In genomic region chr11:8826046-8826445, GRCm38 (mm10) we compare ENCODE assay signal across 14 mouse cellular contexts.
"Had no signal": no experiment of that assay in that cellular context is flagged by ENCODE, and none has a peak within 500 bp of the region (broad histone marks: within the 10 kb centered on the region; RNA-seq: fewer than 3 reads in every experiment).

No protein-coding gene starts in this region.

- H3K36me3 ChIP-seq: limb, embryonic 15.5 days; liver, embryonic 13.5 days; lung, embryonic 15.5 days; neural tube, embryonic 15.5 days had no signal

- H3K9ac ChIP-seq: limb, embryonic 15.5 days; liver, embryonic 13.5 days; liver, postnatal 0 days; lung, embryonic 15.5 days; neural tube, embryonic 15.5 days had no signal

- H3K27me3 ChIP-seq: limb, embryonic 15.5 days; liver, embryonic 13.5 days; lung, embryonic 15.5 days; neural tube, embryonic 15.5 days had no signal

- H3K4me1 ChIP-seq: liver, embryonic 13.5 days; neural tube, embryonic 15.5 days had no signal

- H3K4me3 ChIP-seq: layer of hippocampus, adult 2 months; limb, embryonic 15.5 days; liver, embryonic 13.5 days; lung, embryonic 15.5 days; myocyte; neural tube, embryonic 15.5 days had no signal

- DNase-seq: kidney, postnatal 10 days; kidney, postnatal 4 days; left cerebral cortex, postnatal 4 days; liver, embryonic 13.5 days; midbrain, embryonic 14.5 days; right cerebral cortex, adult 18-20 months; thymus, postnatal 4 days had no signal

- H3K27ac ChIP-seq: layer of hippocampus, adult 2 months; limb, embryonic 15.5 days; liver, embryonic 13.5 days; lung, embryonic 15.5 days; neural tube, embryonic 15.5 days; stomach, postnatal 0 days had no signal

- H3K9me3 ChIP-seq: limb, embryonic 15.5 days; liver, embryonic 13.5 days; lung, embryonic 15.5 days; neural tube, embryonic 15.5 days had no signal

- H3K4me2 ChIP-seq: limb, embryonic 15.5 days; liver, embryonic 13.5 days; lung, embryonic 15.5 days; neural tube, embryonic 15.5 days had no signal
